Mouse (Mus musculus): ENCODE results near the gene Nrgn. TPM values are rescaled to one million over a fixed set of nuclear protein-coding genes. Genes with fewer than 3 reads are reported as not detected.

Gene Nrgn
- polyA plus RNA-seq, 1 experiment = 35.3 TPM

DNA sequence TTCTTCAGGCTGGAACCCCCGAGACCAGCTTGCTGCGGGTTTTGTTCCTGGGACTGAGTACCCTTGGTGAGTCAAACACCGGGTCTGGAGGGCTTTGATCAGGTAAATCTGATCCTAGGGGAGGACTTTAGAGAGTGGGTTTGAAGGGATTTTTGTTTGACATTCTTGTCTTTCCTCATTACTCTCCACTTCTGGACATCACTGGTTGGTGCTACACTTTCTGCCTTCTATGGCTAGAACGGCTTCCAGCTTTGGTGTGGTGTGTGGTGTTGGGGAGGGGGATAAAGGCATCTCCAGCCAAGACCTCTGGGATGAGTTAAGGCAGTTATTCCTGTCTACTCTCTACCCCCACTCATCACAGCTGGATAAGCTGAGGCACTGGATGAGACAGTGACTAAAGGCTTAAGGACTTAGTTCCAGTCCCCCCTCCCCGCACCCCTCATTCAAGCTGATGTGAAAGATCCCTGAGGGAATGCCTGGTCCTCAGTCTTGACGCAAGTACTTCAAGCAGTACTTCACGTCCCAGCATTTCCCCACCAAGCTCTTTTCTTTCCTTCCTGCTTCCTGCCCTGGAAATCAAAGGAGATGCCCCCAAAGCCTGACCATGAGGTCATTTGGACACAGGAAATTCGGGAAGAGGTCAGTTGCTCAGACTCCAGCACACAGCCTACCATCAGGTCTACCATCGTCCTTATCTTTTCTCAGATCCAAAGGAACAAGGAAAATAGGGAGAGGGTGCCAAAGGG lies 24.3 kb downstream of the Nrgn start:
- no peak for DNase-seq (ENCODE audit: low read depth in 1 of 2, low spot score in 2 of 2)

DNA sequence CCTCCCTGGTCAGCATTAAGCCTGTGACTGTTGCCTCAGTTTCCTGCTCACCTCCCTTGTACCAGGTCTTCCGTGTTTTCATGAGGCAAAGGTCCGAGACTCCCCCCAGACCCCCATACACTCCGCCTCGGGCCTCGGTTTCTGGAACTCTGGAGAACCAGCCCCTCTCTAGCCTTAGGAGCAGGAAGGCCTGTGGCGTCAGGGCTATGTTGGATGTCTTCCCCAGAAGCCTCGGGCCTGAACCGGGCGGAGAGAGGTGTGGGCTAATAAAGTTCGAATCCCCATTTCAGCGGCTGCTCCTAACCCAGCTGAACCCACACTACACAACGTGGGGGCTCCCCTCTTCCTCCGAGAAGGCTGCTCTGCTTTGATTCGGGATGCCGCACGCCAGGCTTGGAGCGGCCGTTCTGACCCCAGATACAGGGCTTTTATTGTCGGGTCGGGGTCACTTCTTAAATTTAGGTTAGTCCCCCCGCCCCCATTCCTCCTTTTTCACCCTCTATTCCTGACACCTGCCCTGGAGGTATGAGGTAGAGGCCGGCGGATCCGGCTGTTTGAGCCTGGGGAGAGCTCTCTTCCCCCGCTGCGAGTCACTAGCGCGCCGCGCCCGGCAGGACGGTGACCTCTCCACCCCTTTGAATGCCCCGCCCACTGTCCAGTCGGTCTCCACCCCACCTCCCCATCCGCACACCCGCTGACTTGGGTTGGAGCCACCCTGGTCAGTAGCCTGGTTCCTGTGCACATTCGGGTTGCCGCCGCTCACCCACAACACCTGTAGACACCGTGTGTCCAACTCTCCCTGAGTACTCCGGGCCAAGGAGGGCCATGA lies 25.1 kb downstream of the Nrgn start, which contains the start of gene Esam:
TSS of gene Esam (plus strand) at position 683 of the 829 bp plus-strand sequence.
- H3K4me3 ChIP-seq (ENCODE audit: extremely low read depth, insufficient read depth, insufficient read length) = peak within 1 kb of the TSS; percentile 29; the same call in 1 of the 2 replicates
- H3K27ac ChIP-seq (ENCODE audit: insufficient read depth, low read length) = 0 out of 2 replicates have a peak within 1 kb of the TSS, but pooled peaks have one; percentile 0
- peaks cover 7% of the 10 kb centered on the region for H3K27me3 ChIP-seq (ENCODE audit: control insufficient read depth, insufficient read depth, low read length)

More for the DNA sequence above, 24.3 kb downstream of the Nrgn start:
- H3K27ac ChIP-seq (ENCODE audit: insufficient read depth, low read length) = no peak overlapping the region
- peaks cover 7% of the 10 kb centered on the region for H3K27me3 ChIP-seq (ENCODE audit: control insufficient read depth, insufficient read depth, low read length)
- peaks cover 2% of the 10 kb centered on the region; the same call in 1 of the 2 replicates for H3K36me3 ChIP-seq (ENCODE audit: control insufficient read depth, insufficient read depth, low read length)
- no peak for TF ChIP-seq POLR2A (IDR thresholded peaks at IDR 0.05; ENCODE audit: low read depth, low read length)
- no peak for TF ChIP-seq CTCF (IDR thresholded peaks at IDR 0.05; ENCODE audit: extremely low read depth, insufficient read depth, insufficient read length, insufficient replicate concordance)
- WGBS = 47% methylated on average over 9 of the region's 9 CpGs
- H3K4me1 ChIP-seq (ENCODE audit: control insufficient read depth, insufficient read depth, insufficient read length) = peaks cover 4% of the 10 kb centered on the region; the same call in 1 of the 2 replicates
- peak overlapping the region; percentile 29; the same call in 1 of the 2 replicates for H3K4me3 ChIP-seq (ENCODE audit: extremely low read depth, insufficient read depth, insufficient read length)

DNA sequence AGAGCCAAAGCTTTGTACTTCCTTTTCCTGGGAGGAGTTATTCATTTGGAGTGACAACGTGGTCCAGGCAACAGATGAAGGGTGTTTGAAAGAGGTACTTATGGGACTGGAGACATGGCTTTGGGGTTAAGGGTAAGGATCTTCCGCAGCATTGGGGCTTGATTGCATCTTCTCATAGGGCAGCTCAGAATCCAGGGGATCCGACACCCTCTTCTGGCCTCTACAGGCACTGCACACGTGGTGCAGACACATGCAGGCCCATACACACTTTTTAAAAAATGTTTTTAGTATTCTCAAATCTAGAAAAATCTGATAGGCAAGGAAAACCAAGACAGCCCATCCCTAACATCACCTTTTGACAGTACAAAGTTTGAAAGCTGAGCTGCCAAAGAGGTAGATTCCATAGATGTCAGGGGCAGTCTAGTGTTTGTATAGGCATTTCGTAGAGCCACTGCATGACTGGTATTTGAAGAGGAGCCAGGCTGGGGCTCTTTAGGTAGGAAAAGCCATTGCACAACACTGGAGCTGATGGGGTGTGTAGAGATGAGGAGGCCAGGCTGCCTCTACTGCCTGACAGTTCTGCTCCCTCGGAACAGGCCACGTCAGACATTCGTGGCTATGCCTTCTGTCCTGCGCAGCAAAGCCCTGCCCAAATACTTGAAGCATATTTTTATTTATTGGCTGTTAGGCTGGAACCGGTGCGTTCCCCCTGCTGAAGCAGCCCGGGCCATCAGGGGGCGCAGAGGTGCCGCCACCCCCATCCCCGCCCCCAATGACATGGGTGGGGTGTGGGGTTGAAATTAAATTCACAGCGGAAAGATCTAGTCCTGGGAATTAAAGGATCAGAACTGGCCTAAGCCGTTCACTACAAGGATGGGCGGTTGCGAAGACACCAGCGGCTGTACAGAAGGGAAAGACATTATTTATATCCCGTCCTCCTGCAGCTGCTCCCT lies 26.0 kb downstream of the Nrgn start:
- WGBS = 30% methylated on average over 21 of the region's 21 CpGs
- peaks cover 4% of the 10 kb centered on the region; the same call in 1 of the 2 replicates for H3K4me1 ChIP-seq (ENCODE audit: control insufficient read depth, insufficient read depth, insufficient read length)
- peaks cover 7% of the 10 kb centered on the region for H3K27me3 ChIP-seq (ENCODE audit: control insufficient read depth, insufficient read depth, low read length)
- TF ChIP-seq POLR2A (IDR thresholded peaks at IDR 0.05; ENCODE audit: low read depth, low read length) (no peak), CTCF (IDR thresholded peaks at IDR 0.05; ENCODE audit: extremely low read depth, insufficient read depth, insufficient read length, insufficient replicate concordance) (0 out of 2 replicates have a peak, but pooled peaks have one; percentile 2)
- peaks cover 9% of the 10 kb centered on the region for H3K36me3 ChIP-seq (ENCODE audit: control insufficient read depth, insufficient read depth, low read length)
- H3K4me3 ChIP-seq (ENCODE audit: extremely low read depth, insufficient read depth, insufficient read length) = no peak overlapping the region
- H3K27ac ChIP-seq (ENCODE audit: insufficient read depth, low read length) = no peak overlapping the region
- no peak for DNase-seq (ENCODE audit: low read depth in 1 of 2, low spot score in 2 of 2)

More for the DNA sequence above, 25.1 kb downstream of the Nrgn start, which contains the start of gene Esam:
- 11% methylated on average over 41 of the region's 41 CpGs for WGBS
- H3K36me3 ChIP-seq (ENCODE audit: control insufficient read depth, insufficient read depth, low read length) = peaks cover 9% of the 10 kb centered on the region
- DNase-seq (ENCODE audit: low read depth in 1 of 2, low spot score in 2 of 2) = no peak
- no peak for TF ChIP-seq CTCF (IDR thresholded peaks at IDR 0.05; ENCODE audit: extremely low read depth, insufficient read depth, insufficient read length, insufficient replicate concordance)
- no peak for TF ChIP-seq POLR2A (IDR thresholded peaks at IDR 0.05; ENCODE audit: low read depth, low read length)
- peaks cover 4% of the 10 kb centered on the region; the same call in 1 of the 2 replicates for H3K4me1 ChIP-seq (ENCODE audit: control insufficient read depth, insufficient read depth, insufficient read length)

DNA sequence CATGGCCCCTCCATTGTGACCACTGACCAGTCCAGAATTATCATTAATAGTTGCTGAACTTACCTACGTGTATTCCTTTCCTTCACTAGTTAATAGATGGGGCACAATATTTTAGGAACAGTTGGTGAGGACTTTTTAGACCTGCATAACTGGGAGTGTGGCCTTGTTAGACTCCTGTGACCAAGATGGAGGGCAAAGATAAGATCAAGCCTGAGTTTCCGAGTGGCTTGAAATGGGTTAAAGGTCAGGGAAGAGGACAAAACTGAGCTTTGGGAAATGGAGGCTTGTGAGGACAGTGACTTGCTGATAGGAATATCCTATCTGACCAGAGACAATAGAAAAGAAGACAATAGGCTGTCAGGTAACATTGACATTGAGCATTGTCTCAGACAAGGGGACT lies 27.2 kb downstream of the Nrgn start:
- H3K27me3 ChIP-seq (ENCODE audit: control insufficient read depth, insufficient read depth, low read length) = peaks cover 3% of the 10 kb centered on the region; the same call in 1 of the 2 replicates
- TF ChIP-seq POLR2A (IDR thresholded peaks at IDR 0.05; ENCODE audit: low read depth, low read length) = no peak
- TF ChIP-seq CTCF (IDR thresholded peaks at IDR 0.05; ENCODE audit: extremely low read depth, insufficient read depth, insufficient read length, insufficient replicate concordance) = no peak
- H3K27ac ChIP-seq (ENCODE audit: insufficient read depth, low read length) = no peak overlapping the region
- no peak for DNase-seq (ENCODE audit: low read depth in 1 of 2, low spot score in 2 of 2)
- peaks cover 9% of the 10 kb centered on the region for H3K36me3 ChIP-seq (ENCODE audit: control insufficient read depth, insufficient read depth, low read length)
- 0 out of 2 replicates have a peak, but pooled peaks cover 2% of the 10 kb centered on the region for H3K4me1 ChIP-seq (ENCODE audit: control insufficient read depth, insufficient read depth, insufficient read length)
- H3K4me3 ChIP-seq (ENCODE audit: extremely low read depth, insufficient read depth, insufficient read length) = no peak overlapping the region
- WGBS = 93% methylated on average over 2 of the region's 2 CpGs

DNA sequence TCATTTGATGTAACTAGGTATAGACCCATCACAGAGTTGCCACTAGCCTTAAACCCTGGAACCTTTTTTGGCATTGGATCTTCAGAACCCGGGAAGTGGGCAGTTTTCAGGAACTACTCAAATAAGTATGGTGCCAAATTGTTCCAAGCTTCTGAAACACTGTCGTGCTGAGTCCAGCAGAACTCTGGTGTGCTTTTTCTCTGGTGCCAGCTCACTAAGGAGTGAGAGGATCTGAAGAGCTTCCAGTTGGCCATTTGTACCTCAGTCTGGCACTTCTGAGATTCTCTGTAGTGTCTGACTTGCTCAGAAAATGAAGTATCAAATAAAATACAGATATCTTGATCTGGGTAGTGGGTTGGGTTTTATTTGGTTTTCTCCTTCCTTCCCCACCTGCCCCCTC lies 32.7 kb downstream of the Nrgn start:
- Histone ChIP-seq H3K27me3 (ENCODE audit: control insufficient read depth, insufficient read depth, low read length) (no peaks in the 10 kb centered on the region), H3K36me3 (ENCODE audit: control insufficient read depth, insufficient read depth, low read length) (peaks cover 14% of the 10 kb centered on the region), H3K4me1 (ENCODE audit: control insufficient read depth, insufficient read depth, insufficient read length) (no peaks in the 10 kb centered on the region), H3K27ac (ENCODE audit: insufficient read depth, low read length) (no peak overlapping the region), H3K4me3 (ENCODE audit: extremely low read depth, insufficient read depth, insufficient read length) (no peak overlapping the region)
- DNase-seq (ENCODE audit: low read depth in 1 of 2, low spot score in 2 of 2) = no peak
- TF ChIP-seq POLR2A (IDR thresholded peaks at IDR 0.05; ENCODE audit: low read depth, low read length) (no peak), CTCF (IDR thresholded peaks at IDR 0.05; ENCODE audit: extremely low read depth, insufficient read depth, insufficient read length, insufficient replicate concordance) (no peak)
- WGBS = 91% methylated on average over 2 of the region's 2 CpGs

DNA sequence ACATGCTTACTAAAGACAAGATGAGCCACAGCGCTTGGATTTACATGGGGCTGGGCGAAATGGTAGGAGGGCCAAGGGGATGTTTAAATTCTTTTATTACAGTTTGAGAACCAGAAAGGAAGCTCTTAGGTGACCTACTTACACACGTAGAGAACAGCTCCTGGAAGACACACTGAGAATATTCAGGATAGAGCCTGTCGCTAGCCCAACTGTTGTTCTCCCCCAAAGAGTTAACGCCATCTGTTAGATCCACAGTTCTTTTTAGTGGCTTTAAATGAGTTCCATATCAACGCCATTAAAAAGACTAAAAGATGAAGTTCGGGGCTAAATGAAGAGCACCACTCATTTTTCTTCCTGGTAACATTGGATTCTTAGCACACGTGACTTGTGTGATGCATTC lies 33.7 kb downstream of the Nrgn start:
- WGBS = 94% methylated on average over 8 of the region's 8 CpGs
- TF ChIP-seq POLR2A (IDR thresholded peaks at IDR 0.05; ENCODE audit: low read depth, low read length) (no peak), CTCF (IDR thresholded peaks at IDR 0.05; ENCODE audit: extremely low read depth, insufficient read depth, insufficient read length, insufficient replicate concordance) (no peak)
- DNase-seq (ENCODE audit: low read depth in 1 of 2, low spot score in 2 of 2) = no peak

More for the DNA sequence above, 33.7 kb downstream of the Nrgn start:
- peaks cover 12% of the 10 kb centered on the region for H3K36me3 ChIP-seq (ENCODE audit: control insufficient read depth, insufficient read depth, low read length)
- H3K4me3 ChIP-seq (ENCODE audit: extremely low read depth, insufficient read depth, insufficient read length) = no peak overlapping the region
- H3K27me3 ChIP-seq (ENCODE audit: control insufficient read depth, insufficient read depth, low read length) = no peaks in the 10 kb centered on the region
- no peaks in the 10 kb centered on the region for H3K4me1 ChIP-seq (ENCODE audit: control insufficient read depth, insufficient read depth, insufficient read length)
- no peak overlapping the region for H3K27ac ChIP-seq (ENCODE audit: insufficient read depth, low read length)

Data from spleen, adult 2 months (tissue).